Mouse (Mus musculus) erythroblast, embryonic 14.5 days (primary cell): ENCODE data around the gene Muc4.

Experiments used
- GATA1 ChIP-seq: IDR thresholded peaks from 2 replicates; pipeline ENCODE4 v1.6.1; 2012; ENCODE audit warnings: low read length, inconsistent platforms, mixed read lengths
- TAL1 ChIP-seq: IDR thresholded peaks from 3 replicates; pipeline ENCODE4 v1.6.1; 2012; ENCODE audit warnings: low read length, inconsistent platforms, mixed read lengths

GRCm38 (mm10) chr16:32795177-32795576 lies 59.5 kb downstream of the Muc4 start:
- TF ChIP-seq TAL1 = no peak
- no peak for TF ChIP-seq GATA1
